Mouse (Mus musculus): ENCODE measurements at regions not wholly inside any gene's neighbourhood (a gene's known extent, or its start where the extent isn't known, plus 50 kb on each side); places are given as distances from the start of the nearest gene placed in this dataset.

DNA sequence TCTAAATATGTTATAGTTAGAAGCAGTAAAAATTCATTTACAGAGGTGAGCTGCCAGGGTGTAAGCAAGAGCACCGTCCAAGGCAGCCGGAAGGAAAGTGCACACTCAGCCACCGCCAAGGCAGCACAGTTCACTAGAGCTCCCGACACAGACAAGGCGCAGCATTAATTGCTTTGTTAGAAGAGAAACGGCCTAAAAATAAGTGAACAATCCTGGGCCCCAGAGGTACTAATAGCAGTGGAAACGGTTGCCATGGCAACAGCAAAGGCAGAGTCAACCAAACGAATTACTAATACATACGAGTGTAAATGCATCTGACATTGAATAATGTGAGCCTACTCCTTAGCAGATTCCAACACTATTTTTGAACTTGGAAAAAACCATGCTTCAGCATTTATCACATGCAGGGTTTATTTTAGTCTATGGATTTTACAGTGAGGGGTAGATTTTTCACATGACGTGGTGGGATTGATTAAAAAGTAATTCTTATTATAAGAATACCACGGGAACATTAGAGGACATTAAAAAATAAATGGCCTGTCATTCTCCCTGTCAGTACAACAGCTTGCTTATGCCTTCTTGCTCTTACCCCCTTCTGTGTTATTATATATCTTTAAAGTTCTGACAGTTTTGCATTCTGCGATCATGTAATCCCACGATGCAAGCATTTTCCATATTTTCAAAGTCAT is 62.5 kb downstream of the Cavin4 start:
- DNase-seq (ENCODE audit: low spot score in 2 of 2), result no peak

- no peak for DNase-seq (ENCODE audit: low spot score in 2 of 2)
Observed at GRCm38 (mm10) chr4:48726349-48726835, 63.1 kb downstream of the Cavin4 start.

DNA sequence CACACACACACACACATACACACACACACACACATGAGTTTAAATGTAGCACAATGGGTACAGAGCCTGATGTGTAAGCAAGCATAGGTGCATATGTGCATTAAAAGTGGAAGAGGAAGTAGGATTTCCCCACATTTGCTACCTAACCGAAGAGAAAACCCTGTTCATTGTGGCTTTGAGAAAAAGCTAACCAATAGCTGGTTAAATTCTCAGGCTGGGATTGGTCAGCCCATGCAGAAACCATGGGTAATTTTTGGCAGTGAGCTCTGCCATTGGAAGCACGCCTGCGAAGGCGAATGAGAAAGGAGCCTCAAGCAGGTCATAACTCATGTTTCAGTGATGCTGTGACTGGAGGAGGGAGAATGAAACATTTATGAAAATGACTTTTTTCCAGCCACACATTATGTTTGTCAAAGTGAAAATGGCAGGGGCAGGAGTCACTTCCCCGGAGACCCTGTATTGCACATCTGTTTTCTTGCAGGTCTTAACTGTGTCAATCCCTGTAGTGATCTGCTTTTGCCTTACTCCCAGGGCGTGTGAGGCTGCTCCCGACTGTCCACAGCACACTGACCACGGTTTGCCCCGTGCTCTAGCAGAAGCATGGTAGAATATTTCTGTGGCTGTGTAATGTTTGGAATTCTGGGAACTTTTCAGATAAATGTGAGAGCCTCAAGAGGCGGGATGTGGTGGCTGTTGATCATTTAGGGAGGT is 71.7 kb downstream of the Cavin4 start:
- no peak for DNase-seq (ENCODE audit: low spot score in 2 of 2)

- no peak for DNase-seq (ENCODE audit: low spot score in 2 of 2)
Observed at GRCm38 (mm10) chr4:48746237-48746636, 82.9 kb downstream of the Cavin4 start.

GRCm38 (mm10) chr4:48749566-48749965 is 86.3 kb downstream of the Cavin4 start:
- no peak for DNase-seq (ENCODE audit: low spot score in 2 of 2)

DNA sequence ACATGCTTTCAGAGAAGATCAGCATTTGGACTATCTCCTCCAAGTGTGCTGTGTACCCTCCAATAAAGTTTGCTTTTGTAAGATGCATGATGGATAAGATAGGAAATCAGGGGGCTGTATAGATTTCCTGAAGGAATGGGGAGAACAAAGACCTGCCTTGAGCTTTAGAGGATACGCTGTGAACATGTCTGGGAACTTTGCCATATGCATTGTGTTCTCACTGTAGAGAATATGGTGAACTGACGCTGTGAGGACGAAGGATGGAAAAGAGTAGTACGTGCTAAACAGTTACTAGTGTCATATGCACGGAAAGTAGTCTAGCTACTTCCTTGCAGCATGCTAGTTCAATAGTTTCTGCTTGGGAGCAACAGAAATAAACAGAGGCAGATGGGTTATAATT is 86.8 kb downstream of the Cavin4 start:
- DNase-seq (ENCODE audit: low spot score in 2 of 2), result no peak

GRCm38 (mm10) chr4:48754466-48755171 is 91.3 kb downstream of the Cavin4 start:
- DNase-seq (ENCODE audit: low spot score in 2 of 2), result no peak

DNA sequence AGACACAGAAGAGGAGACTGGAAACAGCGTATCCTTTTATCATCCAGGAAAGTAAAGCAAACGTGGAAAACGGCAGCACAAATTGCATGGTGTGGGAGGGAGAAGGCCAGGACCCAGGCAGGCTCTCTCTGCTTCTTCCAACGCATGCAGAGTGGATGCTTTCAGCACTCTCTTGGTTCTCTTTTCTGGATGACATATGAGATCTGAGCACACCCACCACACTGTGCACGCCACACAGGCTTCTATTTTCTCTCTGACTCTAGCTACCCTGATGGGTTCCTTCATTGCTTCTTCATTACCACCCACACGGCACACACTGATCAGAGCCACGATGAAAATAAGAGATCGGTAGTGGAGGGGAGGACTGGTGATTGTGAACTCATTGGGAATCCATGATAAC is 97.3 kb downstream of the Cavin4 start:
- DNase-seq (ENCODE audit: low spot score in 2 of 2), result no peak

- no peak for DNase-seq (ENCODE audit: low spot score in 2 of 2)
Observed at GRCm38 (mm10) chr4:48766458-48766857, 103.1 kb downstream of the Cavin4 start.

- no peak for DNase-seq (ENCODE audit: low spot score in 2 of 2)
Observed at GRCm38 (mm10) chr4:48770403-48770953, 107.2 kb downstream of the Cavin4 start.

GRCm38 (mm10) chr4:48770954-48771665 is 107.8 kb downstream of the Cavin4 start:
- peak in 1 of 2 experiments; percentile 6 for DNase-seq (ENCODE audit: low spot score in 2 of 2)

DNA sequence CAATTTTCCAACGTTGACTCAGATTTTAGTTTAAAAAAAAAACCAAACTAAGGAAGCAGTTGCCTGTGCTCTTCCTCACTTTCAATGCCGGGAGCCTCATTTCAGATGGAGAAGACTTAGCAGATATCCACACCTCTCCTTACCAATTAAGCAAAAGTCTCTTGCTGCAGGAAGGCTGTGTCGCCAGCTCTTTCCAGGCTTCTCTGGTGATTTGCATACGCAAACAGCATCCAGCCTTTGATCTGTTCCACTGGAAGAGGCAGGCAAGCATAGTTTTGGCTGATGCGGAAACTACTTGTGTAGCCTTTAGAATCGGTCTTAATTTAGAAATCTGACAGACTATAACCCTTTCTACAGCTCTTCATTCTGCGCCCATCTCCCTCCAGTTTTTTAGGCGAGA is 108.5 kb downstream of the Cavin4 start:
- no peak for DNase-seq (ENCODE audit: low spot score in 2 of 2)

DNA sequence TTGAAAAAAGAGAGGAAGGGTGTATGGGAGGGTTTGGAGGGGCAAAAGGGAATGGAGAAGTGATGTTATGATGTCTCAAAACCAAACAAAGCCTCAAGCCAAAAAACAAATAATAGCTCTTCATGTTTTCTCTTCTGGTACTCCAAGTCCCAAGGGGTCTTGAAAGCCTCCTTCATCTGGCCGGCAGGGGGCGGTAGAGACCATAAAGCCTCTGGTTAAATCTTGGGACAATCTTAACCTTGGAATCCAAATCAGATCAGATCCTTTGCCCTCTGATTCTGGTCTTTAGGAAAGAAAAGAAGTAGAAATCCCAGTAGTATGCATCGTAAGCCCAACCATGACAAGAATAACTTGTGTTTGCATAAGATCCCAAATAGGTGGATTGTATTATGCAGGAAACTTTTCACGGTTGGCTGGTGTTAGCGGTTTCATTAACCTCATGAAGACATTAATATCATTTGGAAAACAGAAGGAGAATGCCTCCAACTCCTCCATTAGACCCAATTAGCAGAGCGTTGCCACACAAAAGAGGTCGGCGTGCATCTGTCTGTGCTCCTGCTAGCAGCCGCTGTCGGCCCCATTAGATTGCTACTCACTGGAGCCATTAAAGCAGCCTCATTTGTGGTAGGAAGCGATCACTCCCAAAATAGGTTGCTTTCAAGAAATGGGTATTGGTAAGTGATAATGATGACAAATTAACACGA is 116.0 kb downstream of the Cavin4 start:
- peak; percentile 54 to 64 for DNase-seq (ENCODE audit: low spot score in 2 of 2)

DNA sequence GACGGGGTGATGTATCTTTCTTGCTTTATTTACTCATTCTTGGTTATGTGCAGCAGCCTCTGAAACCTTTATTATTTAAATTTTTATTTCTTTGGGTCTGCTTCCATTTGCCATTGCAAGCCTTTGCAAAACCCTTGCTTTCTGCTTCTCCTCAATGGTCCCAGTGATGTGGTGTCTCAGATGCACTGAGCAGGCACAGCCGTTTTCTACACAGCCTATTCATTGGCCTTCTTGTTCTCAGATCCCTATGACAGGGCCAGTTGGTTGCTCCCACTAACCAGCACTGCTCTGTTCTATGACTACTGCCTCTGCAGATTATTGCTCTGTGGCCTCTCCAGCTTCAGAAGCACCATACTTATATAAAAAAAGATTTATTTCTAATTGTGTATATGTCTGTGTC is 116.6 kb downstream of the Cavin4 start:
- DNase-seq (ENCODE audit: low spot score in 2 of 2), result no peak

DNA sequence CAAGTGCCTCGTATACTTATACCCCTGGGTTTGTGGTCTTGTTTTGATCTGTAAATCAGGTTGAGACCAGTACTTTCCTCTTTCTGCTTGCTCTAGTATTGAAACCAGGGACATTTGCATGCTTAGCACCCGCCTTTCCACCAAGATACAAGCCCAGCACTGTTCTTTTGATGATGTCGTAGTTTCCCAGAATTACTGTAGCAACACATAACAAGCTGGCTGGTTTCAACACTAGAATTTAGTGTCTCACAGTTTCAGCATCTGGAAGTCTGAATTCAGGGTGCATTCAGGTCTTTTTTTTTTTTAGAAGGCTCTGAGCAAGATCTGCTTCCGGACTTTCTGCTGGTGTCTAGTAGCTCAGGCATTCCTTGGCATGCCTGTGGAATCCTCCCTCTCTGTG is 117.8 kb downstream of the Cavin4 start:
- no peak for DNase-seq (ENCODE audit: low spot score in 2 of 2)

GRCm38 (mm10) chr4:48782686-48783085 is 119.4 kb downstream of the Cavin4 start:
- no peak for DNase-seq (ENCODE audit: low spot score in 2 of 2)

DNA sequence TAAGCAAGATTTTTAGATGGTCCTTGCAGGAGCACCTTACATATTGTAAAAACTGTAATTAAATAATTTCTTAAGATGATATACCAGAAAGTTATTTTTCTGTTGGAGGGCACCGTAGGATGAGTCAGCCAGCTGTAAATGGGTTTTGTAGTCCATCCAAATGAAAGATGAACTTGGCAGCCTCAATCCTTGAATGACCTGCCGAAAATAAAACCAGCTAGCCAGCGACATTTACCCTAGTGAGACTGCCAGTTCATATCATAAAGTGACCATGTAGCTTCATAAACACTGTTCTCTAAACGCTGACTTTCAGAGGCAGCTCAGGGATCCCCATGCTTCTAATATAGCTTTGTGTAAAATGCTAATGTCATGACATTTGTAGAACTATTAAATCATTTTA is 127.8 kb downstream of the Cavin4 start:
- no peak for DNase-seq (ENCODE audit: low spot score in 2 of 2)

DNA sequence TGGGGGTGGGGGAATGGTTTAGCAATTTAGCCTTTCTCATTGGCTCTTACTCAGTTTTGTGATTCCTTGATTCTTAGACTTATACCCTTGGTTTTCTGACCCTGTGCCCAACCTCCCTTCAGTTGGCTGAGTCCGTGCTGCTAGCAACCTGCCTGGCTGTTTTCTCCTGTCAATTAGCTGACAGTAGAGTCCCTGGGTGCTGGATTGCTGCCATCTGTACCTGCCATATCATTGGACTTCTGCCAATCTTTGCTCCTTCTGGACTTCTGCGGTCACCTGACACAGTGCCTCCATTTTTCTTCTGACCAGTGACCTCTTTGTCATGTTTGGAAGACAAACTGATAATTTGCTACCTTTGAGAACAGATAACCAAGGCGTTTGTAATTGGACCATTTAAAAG is 140.5 kb downstream of the Cavin4 start:
- no peak for DNase-seq (ENCODE audit: low spot score in 2 of 2)

GRCm38 (mm10) chr4:48808571-48808970 is 145.3 kb downstream of the Cavin4 start:
- DNase-seq (ENCODE audit: low spot score in 2 of 2), result no peak

DNA sequence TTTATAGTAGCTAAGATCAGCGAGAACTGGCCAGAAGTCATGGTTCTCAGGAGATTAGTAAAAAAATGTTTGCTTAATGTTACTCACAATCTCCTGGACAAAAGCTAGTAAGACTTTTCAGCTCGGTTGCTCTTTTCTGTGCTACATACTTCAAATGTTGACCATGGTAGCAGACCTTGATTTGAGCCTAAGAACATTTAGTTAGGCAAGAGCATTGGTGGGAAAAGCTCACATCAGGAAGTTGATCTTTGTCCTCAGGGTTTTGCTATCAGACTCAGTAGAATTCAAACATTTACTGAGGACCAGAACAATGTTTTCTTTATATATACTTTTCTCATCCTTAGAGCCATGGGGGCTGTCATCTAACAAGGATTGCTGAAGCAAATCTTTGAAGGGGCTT is 170.4 kb downstream of the Cavin4 start:
- no peak for DNase-seq (ENCODE audit: low spot score in 2 of 2)

Data from adrenal gland, adult 18-20 months (tissue).